Mouse (Mus musculus): ENCODE data around the gene Nectin1.

DNA sequence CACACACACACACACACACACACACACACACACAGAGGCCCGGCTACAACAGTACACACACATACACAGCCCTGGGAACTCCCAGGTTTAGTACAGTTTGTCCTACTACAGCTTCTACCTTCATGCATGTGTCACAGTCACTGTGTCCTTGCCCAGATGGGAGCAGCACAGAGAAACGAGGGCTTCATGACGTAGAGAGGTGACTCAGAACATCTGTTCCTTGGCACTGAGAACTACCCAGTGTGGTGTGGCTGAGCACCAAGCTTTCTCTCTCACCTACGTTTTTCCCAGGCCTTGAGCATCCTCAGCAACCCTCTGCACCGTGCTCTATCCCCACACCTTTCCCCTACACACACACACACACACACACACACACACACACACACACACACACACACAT, 104.1 kb downstream of the Nectin1 start:
- TF ChIP-seq POLR2A (IDR thresholded peaks at IDR 0.05; ENCODE audit: insufficient read depth, low read depth, low read length) (no peak), CTCF (IDR thresholded peaks at IDR 0.05; ENCODE audit: insufficient read depth, low read depth, low read length) (no peak)

Data from olfactory bulb, adult 2 months (tissue).